Mouse (Mus musculus): ENCODE results near the gene Tnrc6c.

DNA sequence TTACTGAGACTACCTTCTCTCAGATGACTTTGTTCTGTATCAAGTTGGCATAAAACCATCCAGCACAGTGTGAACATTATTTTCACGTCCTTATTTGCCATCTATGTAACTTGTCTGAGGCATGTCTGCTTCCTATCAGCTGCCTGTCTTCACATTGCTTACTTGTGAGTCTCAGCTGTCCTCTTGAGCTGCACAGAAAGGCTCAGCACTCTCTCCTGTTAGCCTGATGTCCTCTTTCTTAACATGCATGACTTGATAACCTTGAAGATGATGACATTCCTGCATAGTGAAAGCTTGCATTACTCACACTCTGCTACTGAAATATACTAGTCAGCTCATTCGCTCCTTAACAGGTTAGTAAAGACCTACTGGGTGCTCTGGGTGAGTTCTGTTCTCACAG is 53.1 kb downstream of the Tnrc6c start:
- TF ChIP-seq CTCF (conservative IDR thresholded peaks at IDR 0.05; ENCODE audit: insufficient read depth, insufficient read length, low read depth, low read length) (no peak), POLR2A (IDR thresholded peaks at IDR 0.05; ENCODE audit: low read depth, low read length) (no peak)

Data from kidney, adult 2 months (tissue).